Mouse (Mus musculus): ENCODE measurements around the gene Aqp5.

Gene Aqp5

DNA sequence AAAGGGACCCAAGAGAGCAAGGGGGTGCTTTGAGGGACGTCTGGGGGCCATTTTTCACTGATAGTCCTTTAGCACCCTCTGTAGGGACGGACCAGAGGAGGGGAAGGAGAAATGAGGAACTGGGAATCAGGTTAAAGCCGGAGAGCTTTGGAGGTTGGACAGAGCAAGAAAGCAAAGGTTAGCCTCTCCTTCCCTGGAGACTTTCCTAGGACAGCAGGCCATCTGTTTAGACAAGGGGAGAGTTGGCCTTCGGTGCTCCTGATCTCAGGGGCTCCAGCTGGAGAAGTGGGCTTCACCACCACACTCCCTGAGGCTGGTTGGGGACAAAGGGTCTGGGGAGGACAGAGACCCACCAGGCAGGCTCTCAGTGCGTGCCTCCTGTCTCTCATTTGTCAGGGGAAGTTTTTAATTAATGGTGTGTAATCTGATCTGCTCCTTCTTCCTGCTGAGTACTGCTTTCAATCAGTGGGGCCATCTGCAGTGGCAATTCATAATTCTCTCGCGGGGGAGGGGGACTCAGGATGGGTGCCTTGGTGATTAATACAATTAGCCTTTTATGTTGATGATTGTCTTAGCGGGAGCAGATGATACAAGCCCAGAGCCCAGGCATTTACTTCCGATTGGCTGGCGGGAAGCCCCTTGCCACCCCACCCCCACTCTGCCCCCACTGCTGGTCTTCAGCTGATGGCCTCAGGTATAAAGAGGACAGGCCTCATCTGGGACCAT lies 17.0 kb downstream of the Aqp5 start:
- CTCF ChIA-PET = interaction anchor here in 3 of 4 experiments (0.6 to 2.6 kb wide), 4 partner anchors 11 to 1602 kb away, joined by 3 to 11 read pairs (median 4); no protein-coding TSS in a partner anchor
- POLR2A ChIA-PET = no interaction called here

DNA sequence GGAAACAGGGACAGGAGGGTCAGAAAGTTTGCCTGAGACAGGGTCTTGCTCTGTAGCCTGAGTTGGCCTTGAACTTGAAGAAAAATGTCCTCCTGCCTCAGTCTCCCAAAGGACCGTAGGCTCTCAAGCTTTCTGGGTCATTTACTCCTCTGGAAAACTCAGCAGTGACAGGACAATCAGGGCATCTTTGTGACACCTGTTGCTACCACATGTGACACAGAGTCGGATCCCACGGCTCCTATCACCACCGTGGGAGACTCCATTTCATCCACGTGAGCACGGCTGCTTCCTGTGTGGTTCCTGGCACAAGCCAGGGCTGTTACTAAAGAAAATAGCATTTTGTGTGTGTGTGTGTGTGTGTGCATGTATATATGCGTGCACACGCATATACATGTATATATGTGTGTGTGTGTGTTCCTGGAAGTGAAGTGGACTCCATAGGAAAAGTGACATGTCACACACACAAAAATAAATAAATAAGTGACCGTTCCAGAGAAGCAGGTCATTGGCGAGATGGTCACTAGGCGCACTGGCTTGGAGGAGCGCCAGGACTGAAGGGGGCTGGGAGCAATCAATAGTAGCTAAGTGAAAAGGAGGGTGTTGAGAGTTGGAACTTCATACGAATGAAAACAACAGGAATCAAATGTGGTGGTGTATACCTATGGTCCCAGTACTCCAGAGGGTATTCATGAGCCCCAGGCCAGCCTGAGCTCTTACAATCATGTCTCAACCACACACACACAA lies 18.0 kb downstream of the Aqp5 start:
- ChIA-PET POLR2A (interaction anchor here in 1 of 4 experiments (1.0 to 1.4 kb wide), 2 partner anchors 9 to 10 kb away, joined by 3 read pairs; no protein-coding TSS in a partner anchor), CTCF (interaction anchor here in 2 of 4 experiments (0.6 to 2.6 kb wide), 8 partner anchors 8 to 1059 kb away, joined by 3 to 11 read pairs (median 4); partner anchors contain the start of gene Aqp6 (in 1 of the 2))

DNA sequence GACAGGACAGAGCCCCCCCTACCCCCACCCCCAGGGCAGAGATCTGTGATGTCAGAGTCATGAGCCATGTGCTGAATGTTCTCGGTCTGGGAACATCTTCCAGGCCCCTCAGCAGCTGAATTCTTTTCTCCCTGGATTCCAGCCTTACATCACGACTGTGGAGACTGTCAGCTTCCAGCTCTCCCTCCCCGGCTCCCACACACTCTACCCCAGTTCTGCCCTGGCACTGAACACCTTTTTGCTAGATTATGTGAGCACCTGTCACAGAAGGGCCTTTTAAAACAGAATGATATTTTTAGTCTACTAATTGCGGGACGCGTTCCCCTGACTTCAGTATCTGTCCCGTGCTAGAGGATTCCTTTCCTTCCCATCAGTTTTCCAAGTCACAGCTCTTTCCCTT lies 21.0 kb downstream of the Aqp5 start:
- ChIA-PET CTCF (interaction anchor here (0.6 to 3.0 kb wide), 7 partner anchors 10 to 189 kb away, joined by 3 to 21 read pairs (median 6); partner anchors contain the start of gene Aqp6 (in 1 of the 4)), POLR2A (interaction anchor here in 2 of 4 experiments (0.6 to 1.6 kb wide), 4 partner anchors 10 to 566 kb away, joined by 3 to 4 read pairs (median 4); no protein-coding TSS in a partner anchor)

DNA sequence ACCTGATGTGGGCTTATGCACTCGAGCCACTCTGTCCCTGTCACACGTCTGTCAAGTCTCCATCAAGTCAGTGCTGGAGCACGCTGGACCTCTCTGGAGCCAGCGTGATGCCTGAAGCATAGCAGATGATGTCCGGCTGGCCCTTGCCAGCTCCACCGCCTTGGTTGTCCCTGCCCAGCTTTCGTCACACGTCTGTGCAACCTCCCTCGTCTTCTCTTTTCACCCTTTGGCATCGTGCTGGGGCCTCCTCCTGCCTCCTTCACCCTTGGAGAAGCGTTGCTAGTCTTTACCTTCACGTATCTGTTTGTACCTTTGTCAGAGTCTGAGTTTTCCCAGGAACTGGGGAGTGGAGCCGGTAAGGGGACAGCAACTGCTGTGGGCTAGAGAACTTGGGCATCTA lies 23.7 kb downstream of the Aqp5 start:
- ChIA-PET CTCF (interaction anchor here in 2 of 4 experiments (0.7 to 2.4 kb wide), 3 partner anchors 19 to 774 kb away, joined by 3 to 15 read pairs (median 4); partner anchors contain the start of gene Cox14 (in 1 of the 2)), POLR2A (interaction anchor here in 3 of 4 experiments (0.6 to 1.6 kb wide), 6 partner anchors 13 to 92 kb away, joined by 3 to 6 read pairs (median 4); partner anchors contain the start of genes Aqp6 (in 1 of the 3) and Racgap1 (in 1 of the 3))

DNA sequence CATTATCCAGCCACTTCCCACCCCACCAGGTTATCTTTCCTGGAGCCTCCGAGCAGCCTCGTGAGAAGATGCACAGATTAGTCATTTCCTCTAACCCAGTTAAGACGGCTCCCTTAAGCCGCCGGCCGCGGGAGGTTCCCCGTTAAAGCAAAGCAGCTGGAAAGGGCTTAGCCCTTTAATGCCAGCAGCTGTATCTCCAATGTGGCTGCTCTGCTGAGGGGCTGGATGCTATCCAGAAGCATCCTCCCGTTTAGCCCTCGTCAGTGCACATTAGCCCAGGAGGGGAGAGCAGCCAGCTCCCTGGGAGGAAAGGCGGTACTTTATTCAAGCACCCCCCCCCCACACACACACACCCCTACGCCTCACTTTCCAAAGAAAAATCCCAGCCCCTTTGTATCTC lies 24.2 kb downstream of the Aqp5 start:
- ChIA-PET POLR2A (interaction anchor here (0.6 to 1.6 kb wide), 9 partner anchors 13 to 180 kb away, joined by 3 to 6 read pairs (median 3); partner anchors contain the start of genes Aqp6 (in 1 of the 4) and Racgap1 (in 1 of the 4)), CTCF (interaction anchor here in 3 of 4 experiments (0.7 to 2.4 kb wide), 4 partner anchors 19 to 774 kb away, joined by 3 to 15 read pairs (median 4); partner anchors contain the start of gene Cox14 (in 1 of the 3))

DNA sequence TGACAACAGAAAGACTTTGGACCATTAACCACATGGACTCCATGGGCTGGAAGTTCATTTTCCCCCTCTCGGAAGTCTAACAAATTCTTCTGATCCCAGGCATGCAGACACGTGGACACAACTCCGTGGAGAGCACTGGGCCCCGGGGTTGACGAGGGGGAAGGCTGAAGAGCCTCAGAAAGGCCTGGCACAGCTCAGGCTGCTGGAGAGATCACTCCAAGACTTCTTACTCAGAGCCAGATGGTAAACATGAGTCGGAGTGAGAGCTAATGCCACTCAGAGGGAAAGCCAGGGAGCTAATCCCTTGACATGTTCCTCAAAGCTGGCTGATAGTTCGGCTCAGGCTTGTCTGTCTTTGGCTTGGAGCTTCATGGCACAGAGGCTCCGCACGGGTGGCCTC lies 24.7 kb downstream of the Aqp5 start:
- POLR2A ChIA-PET = interaction anchor here (0.6 to 1.6 kb wide), 7 partner anchors 18 to 179 kb away, joined by 3 to 6 read pairs (median 3); partner anchors contain the start of gene Racgap1 (in 1 of the 4)

DNA sequence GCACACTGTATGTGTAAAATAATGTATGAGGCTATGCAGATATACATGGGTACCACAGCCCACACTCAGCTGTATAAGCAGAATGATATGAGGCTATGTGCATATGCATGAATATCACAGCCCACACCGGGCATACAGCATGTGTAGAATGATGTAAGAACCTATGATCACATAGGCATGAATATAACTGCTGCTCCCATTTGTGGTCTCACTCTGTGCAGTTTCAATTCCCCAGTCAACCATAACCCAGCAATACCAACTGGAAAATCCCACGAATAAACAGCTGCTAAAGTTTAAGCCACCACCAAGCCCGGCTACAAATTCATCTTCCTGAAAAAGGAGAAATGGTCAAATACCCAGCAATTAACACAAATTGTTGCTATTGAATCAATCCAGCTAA lies 28.0 kb downstream of the Aqp5 start:
- CTCF ChIA-PET = interaction anchor here in 3 of 4 experiments (0.6 to 1.5 kb wide), 3 partner anchors 23 to 117 kb away, joined by 3 read pairs; no protein-coding TSS in a partner anchor
- POLR2A ChIA-PET = interaction anchor here in 1 of 4 experiments (1.1 to 1.5 kb wide), 3 partner anchors 10 to 73 kb away, joined by 3 to 5 read pairs (median 3); no protein-coding TSS in a partner anchor

More for the DNA sequence above, 24.7 kb downstream of the Aqp5 start:
- CTCF ChIA-PET = interaction anchor here in 3 of 4 experiments (1.0 to 2.4 kb wide), 3 partner anchors 20 to 199 kb away, joined by 4 to 15 read pairs (median 5); partner anchors contain the start of gene Cox14 (in 1 of the 3)

DNA sequence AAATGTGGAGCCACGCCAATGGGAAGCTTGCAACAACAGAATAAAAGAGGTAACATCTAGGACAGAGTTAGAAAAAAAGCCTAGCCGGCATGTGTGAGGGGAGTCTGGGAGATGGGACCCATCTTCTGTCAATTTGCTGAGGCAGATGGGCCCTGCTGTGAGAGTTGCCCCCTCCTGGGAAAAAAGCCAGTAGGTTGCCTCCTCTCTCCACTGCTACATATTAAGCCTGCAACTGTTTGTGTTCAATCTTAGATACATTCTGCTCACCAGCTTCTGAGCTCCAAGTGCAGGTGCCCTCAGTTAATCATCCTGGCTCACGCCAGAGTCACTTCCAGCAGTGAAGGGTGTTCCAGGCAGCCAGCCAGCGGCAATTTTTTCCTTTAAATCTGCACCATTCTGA lies 29.2 kb downstream of the Aqp5 start:
- ChIA-PET CTCF (interaction anchor here in 2 of 4 experiments (0.8 to 2.3 kb wide), 5 partner anchors 23 to 59 kb away, joined by 3 to 9 read pairs (median 5); no protein-coding TSS in a partner anchor), POLR2A (interaction anchor here in 2 of 4 experiments (0.9 to 2.7 kb wide), 5 partner anchors 12 to 28 kb away, joined by 3 to 10 read pairs (median 4); no protein-coding TSS in a partner anchor)

DNA sequence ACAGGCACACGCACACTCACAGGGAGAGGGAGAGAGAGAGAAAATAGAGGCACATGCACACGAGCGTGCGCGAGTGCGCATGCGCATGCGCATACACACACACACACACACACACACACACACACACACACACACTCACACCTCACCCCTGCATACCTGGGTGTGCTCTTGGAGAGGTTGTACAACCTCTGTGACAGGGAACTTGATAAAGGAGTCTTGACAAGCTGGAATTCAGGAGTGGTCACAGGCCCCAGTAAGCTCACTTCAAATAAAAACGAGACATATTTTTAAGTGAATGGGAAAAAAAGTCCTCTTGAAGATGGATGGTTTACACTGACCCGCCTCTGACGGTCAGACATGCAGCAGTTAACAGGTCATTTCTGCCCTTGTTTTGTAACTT lies 31.5 kb downstream of the Aqp5 start:
- ChIA-PET CTCF (interaction anchor here in 2 of 4 experiments (0.6 to 0.9 kb wide), 3 partner anchors 10 to 104 kb away, joined by 3 to 6 read pairs (median 3); partner anchors contain the start of gene Cox14 (in 1 of the 2)), POLR2A (interaction anchor here in 3 of 4 experiments (0.6 to 1.9 kb wide), 5 partner anchors 11 to 29 kb away, joined by 3 to 6 read pairs (median 3); partner anchors contain the start of gene Racgap1 (in 2 of the 3))

DNA sequence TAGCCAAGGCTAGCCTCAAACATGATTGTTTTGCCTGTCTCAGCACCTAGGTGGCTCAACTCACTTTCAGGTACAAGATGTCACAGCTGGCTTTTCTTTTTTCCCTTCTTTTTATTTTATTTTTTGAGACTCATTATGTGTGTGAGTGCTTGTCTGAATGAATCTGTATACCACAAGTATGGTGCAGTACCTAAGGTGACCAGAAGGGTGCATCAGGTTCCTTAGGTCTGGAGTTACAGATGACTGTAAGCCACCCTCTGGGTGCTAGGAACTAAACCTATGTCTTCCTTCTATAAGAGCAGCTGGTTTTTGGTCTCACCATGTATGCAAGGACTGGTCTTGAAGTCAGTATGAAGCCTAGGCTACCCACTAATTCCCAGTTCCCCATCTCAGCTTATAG lies 41.0 kb downstream of the Aqp5 start:
- POLR2A ChIA-PET = interaction anchor here in 3 of 4 experiments (0.7 to 1.8 kb wide), 10 partner anchors 11 to 140 kb away, joined by 3 to 7 read pairs (median 4); partner anchors contain the start of gene Racgap1 (in 1 of the 3)
- CTCF ChIA-PET = interaction anchor here (0.6 to 2.1 kb wide), 23 partner anchors 8 to 1851 kb away, joined by 3 to 7 read pairs (median 3); partner anchors contain the start of gene Racgap1 (in 1 of the 4)

DNA sequence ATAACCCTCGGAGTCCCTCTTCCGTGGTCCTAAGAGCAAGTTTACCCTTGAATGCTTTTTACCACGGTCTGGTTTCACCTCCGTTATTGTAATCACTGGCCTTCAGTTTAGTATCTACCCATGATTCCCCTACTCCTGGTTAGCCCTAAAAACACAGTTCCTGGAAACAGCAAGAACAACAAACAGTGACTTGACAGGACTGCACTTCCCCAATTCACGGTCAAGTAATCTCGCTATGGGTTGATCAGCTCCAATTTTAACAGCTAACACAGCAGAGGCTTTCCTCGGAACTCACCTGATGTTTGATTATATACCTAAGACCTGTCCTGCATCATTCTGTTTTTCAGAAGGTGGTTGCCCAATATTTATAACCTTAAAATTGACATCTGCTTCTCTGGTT lies 44.1 kb downstream of the Aqp5 start:
- POLR2A ChIA-PET = interaction anchor here in 2 of 4 experiments (1.3 to 1.4 kb wide), 2 partner anchors 17 to 44 kb away, joined by 3 to 5 read pairs; partner anchors contain the start of gene Racgap1 (in 1 of the 2)
- CTCF ChIA-PET = interaction anchor here in 1 of 4 experiments (0.9 kb wide), 1 partner anchor 17 kb away, joined by 3 read pairs; the partner anchor contains the start of gene Racgap1

DNA sequence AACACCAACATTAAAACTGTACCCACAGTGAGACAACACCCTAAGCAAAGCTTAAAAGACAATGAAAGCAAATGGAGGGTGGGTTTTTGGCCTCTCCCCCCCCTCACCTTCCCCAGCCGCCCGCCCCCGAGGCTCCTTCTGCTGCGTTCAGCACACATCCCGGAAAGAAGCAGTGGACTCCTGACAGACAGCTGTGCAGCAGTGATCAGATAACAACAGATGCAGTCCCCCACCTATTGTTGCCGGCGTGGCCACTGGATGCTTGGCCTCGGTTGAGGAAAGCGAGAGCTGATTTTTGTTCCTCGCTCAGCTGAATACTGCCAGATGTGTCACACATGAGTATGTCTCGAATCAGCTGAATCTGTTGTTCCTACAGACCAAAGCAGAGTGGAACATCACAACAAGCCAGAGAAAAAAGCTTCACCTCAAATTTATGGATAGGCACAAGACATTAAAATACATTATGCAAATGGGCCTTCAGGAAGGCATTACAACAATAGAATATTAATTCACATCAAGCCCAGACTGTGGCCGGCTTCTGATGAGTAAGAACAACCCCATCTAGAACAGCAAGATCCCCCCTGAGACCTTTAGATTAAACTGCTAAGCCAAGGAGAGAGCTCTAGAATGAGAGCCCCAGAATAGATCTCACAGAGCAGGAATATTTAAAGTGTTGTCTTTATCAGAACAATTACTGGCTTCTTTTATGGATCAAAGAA lies 47.0 kb downstream of the Aqp5 start:
- ChIA-PET POLR2A (interaction anchor here (0.5 to 3.2 kb wide), 21 partner anchors 9 to 787 kb away, joined by 3 to 38 read pairs (median 3); partner anchors contain the start of gene Racgap1 (in 2 of the 4)), CTCF (interaction anchor here in 2 of 4 experiments (1.1 to 2.8 kb wide), 7 partner anchors 14 to 87 kb away, joined by 3 to 18 read pairs (median 4); partner anchors contain the start of gene Racgap1 (in 1 of the 2))

DNA sequence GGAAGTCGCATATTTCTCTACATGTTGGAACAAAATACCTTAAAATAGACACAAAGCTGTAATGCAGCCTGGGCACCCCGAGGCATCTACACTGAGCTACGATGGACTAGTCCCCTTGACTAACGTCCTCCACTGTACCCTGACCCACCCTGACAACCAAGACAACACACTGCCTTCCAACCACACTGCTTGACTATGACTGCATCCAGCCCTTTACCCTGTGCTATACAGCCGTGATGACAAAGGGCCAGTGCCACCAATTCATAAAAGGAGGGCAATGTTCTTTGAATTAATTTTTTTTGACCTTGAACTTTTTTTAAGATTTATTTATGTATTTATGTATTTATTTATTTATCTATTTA lies 47.5 kb downstream of the Aqp5 start:
- CTCF ChIA-PET = interaction anchor here in 2 of 4 experiments (1.1 to 2.8 kb wide), 6 partner anchors 13 to 86 kb away, joined by 3 to 18 read pairs (median 4); partner anchors contain the start of gene Racgap1 (in 1 of the 2)

DNA sequence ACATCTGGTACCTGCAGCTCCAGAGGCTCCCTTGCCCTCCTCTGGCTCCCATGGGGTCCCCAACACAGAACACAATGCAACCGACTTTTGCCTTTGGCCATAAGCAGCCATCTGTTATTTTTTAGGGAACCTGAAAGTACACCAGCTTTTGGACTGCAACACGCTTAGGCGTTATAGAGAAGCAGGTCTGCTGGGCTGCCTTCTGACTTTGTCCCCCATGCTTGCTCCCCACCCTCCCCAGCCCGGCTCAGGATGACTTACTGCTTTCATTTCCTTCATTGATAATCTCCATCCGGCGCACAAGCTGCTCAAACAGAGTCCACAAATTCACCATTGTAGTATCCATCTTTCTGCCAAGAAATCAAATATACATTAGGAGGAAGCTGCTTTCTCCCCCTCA lies 52.0 kb downstream of the Aqp5 start:
- CTCF ChIA-PET = interaction anchor here in 2 of 4 experiments (0.8 to 1.0 kb wide), 2 partner anchors 9 to 71 kb away, joined by 3 to 12 read pairs; partner anchors contain the start of gene Racgap1 (in 1 of the 2)

More for the DNA sequence above, 47.5 kb downstream of the Aqp5 start:
- POLR2A ChIA-PET = interaction anchor here in 3 of 4 experiments (0.6 to 3.2 kb wide), 16 partner anchors 8 to 47 kb away, joined by 3 to 38 read pairs (median 4); partner anchors contain the start of gene Racgap1 (in 2 of the 3)

DNA sequence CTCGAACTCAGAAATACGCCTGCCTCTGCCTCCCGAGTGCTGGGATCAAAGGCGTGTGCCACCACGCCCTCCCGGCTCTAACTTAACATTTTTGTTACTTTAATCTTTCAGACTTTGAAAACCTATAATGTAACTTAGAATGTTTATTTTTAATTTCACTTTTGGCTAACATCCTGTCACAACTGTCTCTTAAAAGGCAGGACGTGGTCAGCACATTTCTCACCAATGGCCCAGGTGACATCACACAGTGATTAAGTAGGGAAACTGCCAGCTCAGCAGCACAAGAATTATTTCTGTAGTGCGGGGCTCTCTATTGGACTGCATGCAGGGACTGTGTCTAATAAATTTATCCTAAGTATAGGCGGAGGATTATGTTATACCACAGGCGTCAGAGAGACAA lies 53.2 kb downstream of the Aqp5 start:
- POLR2A ChIA-PET = interaction anchor here in 1 of 4 experiments (1.1 kb wide), 1 partner anchor 35 kb away, joined by 3 read pairs; no protein-coding TSS in a partner anchor
- CTCF ChIA-PET = interaction anchor here in 1 of 4 experiments (1.1 kb wide), 1 partner anchor 34 kb away, joined by 3 read pairs; no protein-coding TSS in a partner anchor

More for the DNA sequence above, 52.0 kb downstream of the Aqp5 start:
- POLR2A ChIA-PET = interaction anchor here in 3 of 4 experiments (0.6 to 2.4 kb wide), 6 partner anchors 9 to 375 kb away, joined by 3 to 13 read pairs (median 4); partner anchors contain the start of gene Racgap1 (in 2 of the 3)

Measured in embryonic stem cell, embryonic (primary cell).